Mouse (Mus musculus) cerebellum, adult 2 months (tissue): ENCODE measurements around the gene Hdgfl3.

Experiments used
- CTCF ChIP-seq: fragments of 200-500 bp; IDR thresholded peaks from 2 replicates; pipeline ENCODE4 v1.5.1; 2011; ENCODE audit warnings: low read depth, mild to moderate bottlenecking, control low read depth, low read length, moderate library complexity, borderline replicate concordance; ENCODE audit not compliant: insufficient read depth
- POLR2A ChIP-seq: fragments of 200-500 bp; IDR thresholded peaks from 2 replicates; pipeline ENCODE4 v1.6.1; 2011; ENCODE audit warnings: low read length, control low read depth, borderline replicate concordance; ENCODE audit not compliant: insufficient read depth

DNA sequence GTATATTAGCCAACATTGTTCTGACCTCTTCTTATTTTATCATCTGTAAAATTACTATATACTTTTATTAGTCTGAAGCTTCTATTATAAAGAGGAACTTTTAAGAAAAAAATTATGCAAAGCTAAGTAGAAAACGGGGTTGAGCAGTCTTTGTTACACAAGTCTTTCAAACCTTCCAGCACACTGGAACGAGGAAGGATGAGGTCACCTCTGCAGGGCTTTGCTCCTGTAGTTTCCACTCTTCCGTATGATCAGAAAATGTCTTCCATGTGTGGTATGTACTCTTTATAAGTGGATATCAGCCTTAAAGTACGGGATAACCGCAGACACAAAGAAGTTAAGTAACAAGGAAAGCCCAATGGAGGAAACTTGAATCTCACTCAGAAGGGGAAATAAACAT, 98.8 kb downstream of the Hdgfl3 start:
- TF ChIP-seq POLR2A (no peak), CTCF (no peak)
